15 mouse cellular contexts compared by ENCODE assay signal in the genomic region with DNA sequence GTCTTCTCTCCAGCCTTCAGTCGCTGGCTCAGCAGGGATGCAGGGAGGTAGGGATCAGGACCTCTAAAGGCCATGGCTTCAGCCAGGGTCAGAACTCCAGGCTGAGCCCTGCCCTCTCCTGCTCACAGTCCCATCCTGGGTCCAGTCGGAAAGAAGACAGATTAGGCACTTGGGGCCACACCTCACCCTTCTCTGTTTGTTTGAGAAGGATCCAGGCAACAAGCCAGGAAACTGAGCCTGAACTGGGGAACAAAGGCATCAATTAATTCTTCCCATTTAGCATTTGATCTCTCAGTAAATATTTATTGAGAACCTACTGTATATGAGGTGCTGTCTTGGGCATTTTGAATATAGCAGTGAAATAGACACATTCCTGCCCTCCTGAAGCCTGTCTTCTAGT. TPM values are rescaled to one million over a fixed set of nuclear protein-coding genes. Genes with fewer than 3 reads are reported as not detected.
"Had no signal": no experiment of that assay in that cellular context is flagged by ENCODE, and none has a peak within 500 bp of the region (broad histone marks: within the 10 kb centered on the region; RNA-seq: fewer than 3 reads in every experiment).

Gene Ccdc33, minus strand, starts transcription at position 153 of the 400 bp plus-strand sequence.

- H3K9ac ChIP-seq: intestine, embryonic 15.5 days; limb, embryonic 13.5 days; liver, embryonic 12.5 days; neural tube, embryonic 13.5 days had no signal

- H3K4me3 ChIP-seq: intestine, embryonic 15.5 days; limb, embryonic 13.5 days; liver, embryonic 12.5 days; neural tube, embryonic 13.5 days had no signal

- H3K4me2 ChIP-seq: intestine, embryonic 15.5 days; limb, embryonic 13.5 days; liver, embryonic 12.5 days; midbrain, embryonic 11.5 days; neural tube, embryonic 13.5 days had no signal

- H3K27ac ChIP-seq: intestine, embryonic 15.5 days; limb, embryonic 13.5 days; liver, embryonic 12.5 days; neural tube, embryonic 13.5 days had no signal

- DNase-seq: kidney, adult 2 months; kidney, postnatal 25 days; layer of hippocampus, postnatal 36 days; right cerebral cortex, postnatal 25 days; thymus, adult 18-20 months; thymus, postnatal 14 days had no signal

- ATAC-seq: intestine, embryonic 15.5 days; liver, embryonic 12.5 days; midbrain, embryonic 16.5 days had no signal

- H3K27me3 ChIP-seq: intestine, embryonic 15.5 days; limb, embryonic 13.5 days had no signal

- H3K9me3 ChIP-seq: intestine, embryonic 15.5 days; limb, embryonic 13.5 days; liver, embryonic 12.5 days; neural tube, embryonic 13.5 days had no signal

- H3K36me3 ChIP-seq: intestine, embryonic 15.5 days; limb, embryonic 13.5 days; liver, embryonic 12.5 days; neural tube, embryonic 13.5 days had no signal

RNA-seq across cellular contexts. Expression of gene Ccdc33, which starts in this region (rescaled TPM):
- polyA plus RNA-seq: kidney, adult 2 months; liver, embryonic 12.5 days; liver, embryonic 16.5 days; small intestine, adult 2 months; stomach, embryonic 16.5 days had no signal
